Mouse (Mus musculus) midbrain, embryonic 16.5 days (tissue): ENCODE data around the gene Hivep2. TPM values are rescaled to one million over a fixed set of nuclear protein-coding genes. Genes with fewer than 3 reads are reported as not detected.

Experiments used
- ATAC-seq: fragments of 200-750 bp; cut with Nextera tagmentation; 2 replicates; pipeline ENCODE4 v1.8.0; 2017; ENCODE audit warnings: moderate TSS enrichment
- H3K27ac ChIP-seq: fragments of 300-500 bp; sonication (generic); 2 replicates; pipeline ENCODE4 v1.5.1; 2014; ENCODE audit warnings: mild to moderate bottlenecking, low read length, mixed read lengths
- H3K27me3 ChIP-seq: fragments of 300-500 bp; sonication (generic); 2 replicates; pipeline ENCODE4 v1.6.1; 2014; ENCODE audit warnings: low read depth, low read length, mixed read lengths; ENCODE audit not compliant: control insufficient read depth, insufficient read depth
- H3K36me3 ChIP-seq: fragments of 300-500 bp; sonication (generic); 2 replicates; pipeline ENCODE4 v1.6.1; 2014; ENCODE audit warnings: mild to moderate bottlenecking, low read length, moderate library complexity, mixed read lengths; ENCODE audit not compliant: control insufficient read depth, insufficient read depth
- H3K4me1 ChIP-seq: fragments of 300-500 bp; sonication (generic); 2 replicates; pipeline ENCODE4 v1.6.1; 2014; ENCODE audit warnings: mild to moderate bottlenecking, low read length, mixed read lengths; ENCODE audit not compliant: control insufficient read depth, insufficient read depth
- H3K4me2 ChIP-seq: fragments of 300-500 bp; sonication (generic); 2 replicates; pipeline ENCODE4 v1.6.1; 2014; ENCODE audit warnings: mild to moderate bottlenecking, low read length, mixed read lengths
- H3K4me3 ChIP-seq: fragments of 300-500 bp; sonication (generic); 2 replicates; pipeline ENCODE4 v1.5.1; 2014; ENCODE audit warnings: low read depth, mild to moderate bottlenecking, low read length, moderate library complexity, mixed read lengths
- H3K9ac ChIP-seq: fragments of 300-500 bp; sonication (generic); 2 replicates; pipeline ENCODE4 v1.6.1; 2014; ENCODE audit warnings: low read depth, low read length, mixed read lengths
- H3K9me3 ChIP-seq: fragments of 300-500 bp; sonication (generic); replicated peaks from 2 replicates; pipeline ENCODE4 v1.6.1; 2014; ENCODE audit warnings: mild to moderate bottlenecking, low read length, mixed read lengths; ENCODE audit not compliant: control insufficient read depth, poor library complexity, severe bottlenecking
- WGBS: fragments of 180-500 bp; shearing (Covaris S2); extraction: QIAGEN DNeasy Blood & Tissue Kit; methylation state at CpG from one replicate; pipeline ENCODE4 v1.1.7; 2014; 5-methylcytosine and 5-hydroxymethylcytosine counted together
- polyA plus RNA-seq: library from polyadenylated mRNA; unstranded; fragments of >200 nt; fragmentation: Nextera tagmentation; extraction: Ambion mirVana; gene quantifications from 2 replicates; pipeline ENCODE4 v1.2.1, GENCODE M21; 2015

The Hivep2 gene
- polyA plus RNA-seq, 1 experiment from 2014 or later, result 11.0 TPM

- H3K27me3 ChIP-seq, result no peaks in the 10 kb centered on the region
- H3K27ac ChIP-seq, result no peak overlapping the region
- no peak overlapping the region for H3K4me3 ChIP-seq
- no peak overlapping the region for H3K4me2 ChIP-seq
- WGBS, result 23% methylated on average over 9 of the region's 9 CpGs
- H3K36me3 ChIP-seq, result no peaks in the 10 kb centered on the region
- H3K9ac ChIP-seq, result 0 out of 2 replicates have a peak overlapping the region, but pooled peaks have one; percentile 16
- peaks cover 17% of the 10 kb centered on the region for H3K4me1 ChIP-seq
- no peaks in the 10 kb centered on the region for H3K9me3 ChIP-seq
- no peak for ATAC-seq
Measured at GRCm38 (mm10) chr10:14055533-14055981, 89.7 kb downstream of the Hivep2 start.

GRCm38 (mm10) chr10:14056057-14056456 lies 90.2 kb downstream of the Hivep2 start:
- 60% methylated on average over 4 of the region's 4 CpGs for WGBS
- H3K36me3 ChIP-seq, result no peaks in the 10 kb centered on the region
- ATAC-seq, result no peak
- H3K9ac ChIP-seq, result no peak overlapping the region
- peaks cover 17% of the 10 kb centered on the region for H3K4me1 ChIP-seq
- no peaks in the 10 kb centered on the region for H3K9me3 ChIP-seq
- no peaks in the 10 kb centered on the region for H3K27me3 ChIP-seq
- no peak overlapping the region for H3K4me2 ChIP-seq
- no peak overlapping the region for H3K27ac ChIP-seq
- no peak overlapping the region for H3K4me3 ChIP-seq

- Histone ChIP-seq H3K4me1 (peaks cover 17% of the 10 kb centered on the region), H3K27ac (peak overlapping the region; percentile 0; the same call in 1 of the 2 replicates), H3K9ac (no peak overlapping the region), H3K36me3 (no peaks in the 10 kb centered on the region), H3K9me3 (no peaks in the 10 kb centered on the region), H3K4me2 (no peak overlapping the region), H3K4me3 (no peak overlapping the region), H3K27me3 (no peaks in the 10 kb centered on the region)
- ATAC-seq, result peak; percentile 72
- 14% methylated on average over 8 of the region's 8 CpGs for whole genome bisulfite sequencing
Measured at GRCm38 (mm10) chr10:14056584-14057451, 90.9 kb downstream of the Hivep2 start.

GRCm38 (mm10) chr10:14057841-14058605 lies 92.1 kb downstream of the Hivep2 start:
- H3K27ac ChIP-seq, result no peak overlapping the region
- no peak for ATAC-seq
- H3K36me3 ChIP-seq, result no peaks in the 10 kb centered on the region
- H3K4me1 ChIP-seq, result peaks cover 17% of the 10 kb centered on the region
- H3K9me3 ChIP-seq, result no peaks in the 10 kb centered on the region
- no peak overlapping the region for H3K4me2 ChIP-seq
- WGBS, result 92% methylated on average over 11 of the region's 11 CpGs
- no peak overlapping the region for H3K9ac ChIP-seq
- no peaks in the 10 kb centered on the region for H3K27me3 ChIP-seq
- H3K4me3 ChIP-seq, result no peak overlapping the region

GRCm38 (mm10) chr10:14058742-14059141 lies 92.9 kb downstream of the Hivep2 start:
- WGBS, result 83% methylated on average over 2 of the region's 2 CpGs
- Histone ChIP-seq H3K9ac (no peak overlapping the region), H3K36me3 (no peaks in the 10 kb centered on the region), H3K4me3 (no peak overlapping the region), H3K27ac (no peak overlapping the region), H3K27me3 (no peaks in the 10 kb centered on the region), H3K9me3 (no peaks in the 10 kb centered on the region), H3K4me2 (no peak overlapping the region), H3K4me1 (peaks cover 17% of the 10 kb centered on the region)
- no peak for ATAC-seq

- Histone ChIP-seq H3K9ac (no peak overlapping the region), H3K4me2 (no peak overlapping the region), H3K4me3 (no peak overlapping the region), H3K27ac (no peak overlapping the region), H3K9me3 (no peaks in the 10 kb centered on the region), H3K4me1 (peaks cover 17% of the 10 kb centered on the region), H3K27me3 (no peaks in the 10 kb centered on the region), H3K36me3 (no peaks in the 10 kb centered on the region)
- no peak for ATAC-seq
- 92% methylated on average over 2 of the region's 2 CpGs for WGBS
Measured at GRCm38 (mm10) chr10:14059581-14059980, 93.7 kb downstream of the Hivep2 start.

GRCm38 (mm10) chr10:14060302-14060701 lies 94.4 kb downstream of the Hivep2 start:
- WGBS, result 84% methylated on average over 2 of the region's 2 CpGs
- no peak for ATAC-seq
- Histone ChIP-seq H3K9me3 (no peaks in the 10 kb centered on the region), H3K4me3 (no peak overlapping the region), H3K9ac (no peak overlapping the region), H3K36me3 (no peaks in the 10 kb centered on the region), H3K27ac (no peak overlapping the region), H3K4me2 (no peak overlapping the region), H3K27me3 (no peaks in the 10 kb centered on the region), H3K4me1 (peaks cover 17% of the 10 kb centered on the region)

GRCm38 (mm10) chr10:14063226-14063625 lies 97.4 kb downstream of the Hivep2 start:
- H3K4me3 ChIP-seq, result no peak overlapping the region
- no peak overlapping the region for H3K27ac ChIP-seq
- no peaks in the 10 kb centered on the region for H3K36me3 ChIP-seq
- no peak overlapping the region for H3K4me2 ChIP-seq
- no peaks in the 10 kb centered on the region for H3K9me3 ChIP-seq
- ATAC-seq, result no peak
- H3K9ac ChIP-seq, result no peak overlapping the region
- WGBS, result 89% methylated on average over 4 of the region's 4 CpGs
- no peaks in the 10 kb centered on the region for H3K4me1 ChIP-seq
- H3K27me3 ChIP-seq, result no peaks in the 10 kb centered on the region
